Mouse (Mus musculus) hindbrain, embryonic 16.5 days (tissue): ENCODE data around the gene Frrs1l. TPM values are rescaled to one million over a fixed set of nuclear protein-coding genes. Genes with fewer than 3 reads are reported as not detected.
A peak's percentile ranks its signal among the peaks of the same experiment; 100 is the strongest.

Experiments
- ATAC-seq: fragments of 200-750 bp; cut with Nextera tagmentation; 2 replicates; pipeline ENCODE4 v1.8.0; 2017; ENCODE audit warnings: moderate TSS enrichment, moderate library complexity
- H3K27ac ChIP-seq: fragments of 300-500 bp; sonication (generic); 2 replicates; pipeline ENCODE4 v1.5.1; 2014; ENCODE audit warnings: low read depth, mild to moderate bottlenecking, control low read depth, low read length, moderate library complexity
- H3K27me3 ChIP-seq: fragments of 300-500 bp; sonication (generic); replicated peaks from 2 replicates; pipeline ENCODE4 v1.6.1; 2014; ENCODE audit warnings: low read length; ENCODE audit not compliant: control insufficient read depth, insufficient read depth
- H3K36me3 ChIP-seq: fragments of 300-500 bp; sonication (generic); 2 replicates; pipeline ENCODE4 v1.6.1; 2014; ENCODE audit warnings: mild to moderate bottlenecking, low read length, moderate library complexity, mixed read lengths; ENCODE audit not compliant: control insufficient read depth, insufficient read depth
- H3K4me1 ChIP-seq: fragments of 300-500 bp; sonication (generic); 2 replicates; pipeline ENCODE4 v1.6.1; 2014; ENCODE audit warnings: low read depth, low read length; ENCODE audit not compliant: control insufficient read depth, insufficient read depth
- H3K4me2 ChIP-seq: fragments of 300-500 bp; sonication (generic); 2 replicates; pipeline ENCODE4 v1.6.1; 2014; ENCODE audit warnings: mild to moderate bottlenecking, low read length, control low read depth, moderate library complexity
- H3K4me3 ChIP-seq: fragments of 300-500 bp; sonication (generic); 2 replicates; pipeline ENCODE4 v1.5.1; 2014; ENCODE audit warnings: mild to moderate bottlenecking, low read length, control low read depth, moderate library complexity
- H3K9ac ChIP-seq: fragments of 300-500 bp; sonication (generic); 2 replicates; pipeline ENCODE4 v1.6.1; 2014; ENCODE audit warnings: low read depth, mild to moderate bottlenecking, control low read depth, low read length, moderate library complexity
- H3K9me3 ChIP-seq: fragments of 300-500 bp; sonication (generic); 2 replicates; pipeline ENCODE4 v1.6.1; 2014; ENCODE audit warnings: mild to moderate bottlenecking, low read length, moderate library complexity; ENCODE audit not compliant: control insufficient read depth
- WGBS: fragments of 180-500 bp; shearing (Covaris S2); extraction: QIAGEN DNeasy Blood & Tissue Kit; methylation state at CpG from one replicate; pipeline ENCODE4 v1.1.7; 2014; 5-methylcytosine and 5-hydroxymethylcytosine counted together
- polyA plus RNA-seq: library from polyadenylated mRNA; unstranded; fragments of >200 nt; fragmentation: Nextera tagmentation; extraction: Ambion mirVana; gene quantifications from 2 replicates; pipeline ENCODE4 v1.2.1, GENCODE M21; 2015

Frrs1l gene
- polyA plus RNA-seq, 1 experiment from 2014 or later = 20.7 TPM

- no peaks in the 10 kb centered on the region for H3K9me3 ChIP-seq
- no peak overlapping the region for H3K9ac ChIP-seq
- no peak overlapping the region for H3K27ac ChIP-seq
- H3K27me3 ChIP-seq = no peaks in the 10 kb centered on the region
- no peak for ATAC-seq
- H3K4me2 ChIP-seq = no peak overlapping the region
- H3K4me1 ChIP-seq = peaks cover 2% of the 10 kb centered on the region; the same call in 1 of the 2 replicates
- no peak overlapping the region for H3K4me3 ChIP-seq
- WGBS = 95% methylated on average over 3 of the region's 3 CpGs
- no peaks in the 10 kb centered on the region for H3K36me3 ChIP-seq
Measured at GRCm38 (mm10) chr4:56951701-56952100, 38.5 kb downstream of the Frrs1l start.

GRCm38 (mm10) chr4:56949494-56949893 is 40.7 kb downstream of the Frrs1l start:
- Histone ChIP-seq H3K4me1 (peaks cover 12% of the 10 kb centered on the region), H3K4me3 (no peak overlapping the region), H3K9ac (no peak overlapping the region), H3K9me3 (no peaks in the 10 kb centered on the region), H3K27ac (no peak overlapping the region), H3K27me3 (no peaks in the 10 kb centered on the region), H3K4me2 (no peak overlapping the region), H3K36me3 (no peaks in the 10 kb centered on the region)
- 85% methylated on average over 6 of the region's 6 CpGs for WGBS
- no peak for ATAC-seq

- H3K9ac ChIP-seq = peak within 1 kb of the TSS; percentile 91
- WGBS = under 1% methylated on average over 101 of the region's 107 CpGs
- no peaks in the 10 kb centered on the region for H3K36me3 ChIP-seq
- peak; percentile 96 for ATAC-seq
- peak within 1 kb of the TSS; percentile 89 for H3K4me2 ChIP-seq
- H3K27me3 ChIP-seq = no peaks in the 10 kb centered on the region
- peak within 1 kb of the TSS; percentile 89 for H3K27ac ChIP-seq
- H3K4me3 ChIP-seq = peak within 1 kb of the TSS; percentile 86
- no peaks in the 10 kb centered on the region for H3K9me3 ChIP-seq
- peaks cover 16% of the 10 kb centered on the region for H3K4me1 ChIP-seq
Measured at GRCm38 (mm10) chr4:56946641-56947640, 43.2 kb downstream of the Frrs1l start, which contains the start of gene Tmem245. TSS of gene Tmem245 (minus strand) at chr4:56947437.

GRCm38 (mm10) chr4:56946180-56946579 is 44.0 kb downstream of the Frrs1l start:
- H3K4me1 ChIP-seq = peaks cover 16% of the 10 kb centered on the region
- H3K36me3 ChIP-seq = no peaks in the 10 kb centered on the region
- H3K4me2 ChIP-seq = peak overlapping the region; percentile 89
- ATAC-seq = no peak
- WGBS = under 1% methylated on average over 14 of the region's 14 CpGs
- H3K27me3 ChIP-seq = no peaks in the 10 kb centered on the region
- peak overlapping the region; percentile 89 for H3K27ac ChIP-seq
- peak overlapping the region; percentile 86 for H3K4me3 ChIP-seq
- no peaks in the 10 kb centered on the region for H3K9me3 ChIP-seq
- peak overlapping the region; percentile 91 for H3K9ac ChIP-seq

GRCm38 (mm10) chr4:56944286-56944685 is 45.9 kb downstream of the Frrs1l start:
- H3K9me3 ChIP-seq = no peaks in the 10 kb centered on the region
- H3K27me3 ChIP-seq = no peaks in the 10 kb centered on the region
- H3K36me3 ChIP-seq = no peaks in the 10 kb centered on the region
- H3K27ac ChIP-seq = no peak overlapping the region
- H3K9ac ChIP-seq = no peak overlapping the region
- H3K4me2 ChIP-seq = no peak overlapping the region
- no peak overlapping the region for H3K4me3 ChIP-seq
- peaks cover 16% of the 10 kb centered on the region for H3K4me1 ChIP-seq
- no peak for ATAC-seq
- WGBS = 62% methylated on average over 4 of the region's 4 CpGs

GRCm38 (mm10) chr4:56943258-56943657 is 46.9 kb downstream of the Frrs1l start:
- Histone ChIP-seq H3K27me3 (no peaks in the 10 kb centered on the region), H3K27ac (no peak overlapping the region), H3K9me3 (no peaks in the 10 kb centered on the region), H3K4me1 (peaks cover 16% of the 10 kb centered on the region), H3K9ac (no peak overlapping the region), H3K4me2 (no peak overlapping the region), H3K36me3 (no peaks in the 10 kb centered on the region), H3K4me3 (no peak overlapping the region)
- ATAC-seq = no peak
- 32% methylated on average over 1 of the region's 1 CpGs for WGBS

GRCm38 (mm10) chr4:56942567-56942966 is 47.6 kb downstream of the Frrs1l start:
- Histone ChIP-seq H3K27me3 (no peaks in the 10 kb centered on the region), H3K4me2 (no peak overlapping the region), H3K9ac (no peak overlapping the region), H3K4me3 (no peak overlapping the region), H3K4me1 (peaks cover 16% of the 10 kb centered on the region), H3K9me3 (no peaks in the 10 kb centered on the region), H3K36me3 (no peaks in the 10 kb centered on the region), H3K27ac (no peak overlapping the region)
- WGBS = 80% methylated on average over 1 of the region's 1 CpGs
- no peak for ATAC-seq

- Histone ChIP-seq H3K9me3 (no peaks in the 10 kb centered on the region), H3K4me3 (no peak overlapping the region), H3K4me1 (peaks cover 14% of the 10 kb centered on the region), H3K36me3 (no peaks in the 10 kb centered on the region), H3K4me2 (no peak overlapping the region), H3K9ac (no peak overlapping the region), H3K27ac (no peak overlapping the region), H3K27me3 (no peaks in the 10 kb centered on the region)
- ATAC-seq = no peak
- 33% methylated on average over 4 of the region's 4 CpGs for WGBS
Measured at GRCm38 (mm10) chr4:56941481-56941880, 48.7 kb downstream of the Frrs1l start.

- ATAC-seq = no peak
- no peaks in the 10 kb centered on the region; the same call in 1 of the 2 replicates for H3K4me1 ChIP-seq
Measured at GRCm38 (mm10) chr4:56937136-56937535, 53.1 kb downstream of the Frrs1l start.

More at GRCm38 (mm10) chr4:56937136-56937535, 53.1 kb downstream of the Frrs1l start:
- H3K9me3 ChIP-seq = no peaks in the 10 kb centered on the region
- WGBS = 43% methylated on average over 6 of the region's 6 CpGs
- no peak overlapping the region for H3K27ac ChIP-seq
- H3K4me2 ChIP-seq = no peak overlapping the region
- no peak overlapping the region for H3K9ac ChIP-seq
- H3K36me3 ChIP-seq = peaks cover 11% of the 10 kb centered on the region
- H3K27me3 ChIP-seq = no peaks in the 10 kb centered on the region
- H3K4me3 ChIP-seq = no peak overlapping the region
